Mouse (Mus musculus): Measurements from ENCODE around the gene Itgb7. TPM values are rescaled to one million over a fixed set of nuclear protein-coding genes. Genes with fewer than 3 reads are reported as not detected.

The Itgb7 gene
- total and polyA plus RNA-seq, 2 experiments from 2014 or later: 0.23 to 0.79 TPM

DNA sequence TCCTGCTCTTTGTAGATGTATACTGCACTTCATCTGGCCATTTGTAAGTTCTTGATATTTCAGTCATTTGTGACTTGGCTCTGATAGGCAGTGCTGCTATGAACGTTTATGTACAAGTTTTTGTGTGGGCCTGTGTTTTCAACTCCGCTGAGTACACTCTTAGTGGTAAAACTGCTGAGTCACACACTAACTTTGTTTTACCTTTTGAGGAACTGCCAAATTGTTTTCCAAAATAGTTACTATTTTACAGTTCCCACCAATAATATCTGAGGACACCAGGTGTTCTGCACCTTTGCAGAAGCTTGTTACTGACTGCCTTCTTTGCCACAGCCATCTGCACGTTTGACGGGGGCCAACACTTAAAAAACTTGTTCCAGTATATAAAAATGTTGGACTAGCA, 37.3 kb downstream of the Itgb7 start:
- no peak for ATAC-seq (ENCODE audit: insufficient read depth, low read depth)

GRCm38 (mm10) chr15:102193652-102194051, 38.1 kb downstream of the Itgb7 start:
- H3K4me2 ChIP-seq (ENCODE audit: low read depth, low read length): no peak overlapping the region
- DNase-seq (ENCODE audit: low spot score): no peak
- TF ChIP-seq EP300 (IDR thresholded peaks at IDR 0.05; ENCODE audit: low read depth) (no peak), CTCF (IDR thresholded peaks at IDR 0.05; ENCODE audit: low read depth) (no peak)
- no peaks in the 10 kb centered on the region for H3K4me1 ChIP-seq (ENCODE audit: control insufficient read depth, insufficient read depth)
- H3K4me3 ChIP-seq (ENCODE audit: low read depth, low read length): no peak overlapping the region
- no peak overlapping the region for H3K9ac ChIP-seq (replicated peaks; ENCODE audit: low read depth, low read length)
- 76% methylated on average over 4 of the region's 4 CpGs for WGBS
- ATAC-seq (ENCODE audit: insufficient read depth, low read depth): no peak
- no peaks in the 10 kb centered on the region for H3K9me3 ChIP-seq (replicated peaks; ENCODE audit: control insufficient read depth, low read length)
- H3K27ac ChIP-seq (ENCODE audit: low read depth): no peak overlapping the region
- no peaks in the 10 kb centered on the region for H3K27me3 ChIP-seq (ENCODE audit: control insufficient read depth, insufficient read depth, low read length)
- no peaks in the 10 kb centered on the region for H3K36me3 ChIP-seq (replicated peaks; ENCODE audit: control insufficient read depth, insufficient read depth, low read length)

More for the DNA sequence above, 37.3 kb downstream of the Itgb7 start:
- DNase-seq (ENCODE audit: low spot score): no peak
- Histone ChIP-seq H3K27me3 (ENCODE audit: control insufficient read depth, insufficient read depth, low read length) (no peaks in the 10 kb centered on the region), H3K9me3 (replicated peaks; ENCODE audit: control insufficient read depth, low read length) (no peaks in the 10 kb centered on the region), H3K4me2 (ENCODE audit: low read depth, low read length) (no peak overlapping the region), H3K4me3 (ENCODE audit: low read depth, low read length) (no peak overlapping the region), H3K9ac (replicated peaks; ENCODE audit: low read depth, low read length) (no peak overlapping the region), H3K27ac (ENCODE audit: low read depth) (no peak overlapping the region), H3K4me1 (ENCODE audit: control insufficient read depth, insufficient read depth) (no peaks in the 10 kb centered on the region), H3K36me3 (replicated peaks; ENCODE audit: control insufficient read depth, insufficient read depth, low read length) (no peaks in the 10 kb centered on the region)
- TF ChIP-seq EP300 (IDR thresholded peaks at IDR 0.05; ENCODE audit: low read depth) (no peak), CTCF (IDR thresholded peaks at IDR 0.05; ENCODE audit: low read depth) (no peak)
- WGBS: 78% methylated on average over 4 of the region's 4 CpGs

- H3K36me3 ChIP-seq (replicated peaks; ENCODE audit: control insufficient read depth, insufficient read depth, low read length): no peaks in the 10 kb centered on the region
- no peaks in the 10 kb centered on the region for H3K9me3 ChIP-seq (replicated peaks; ENCODE audit: control insufficient read depth, low read length)
- H3K4me3 ChIP-seq (ENCODE audit: low read depth, low read length): no peak overlapping the region
- no peaks in the 10 kb centered on the region for H3K27me3 ChIP-seq (ENCODE audit: control insufficient read depth, insufficient read depth, low read length)
- H3K4me1 ChIP-seq (ENCODE audit: control insufficient read depth, insufficient read depth): no peaks in the 10 kb centered on the region
- H3K27ac ChIP-seq (ENCODE audit: low read depth): no peak overlapping the region
- no peak overlapping the region for H3K4me2 ChIP-seq (ENCODE audit: low read depth, low read length)
- no peak overlapping the region for H3K9ac ChIP-seq (replicated peaks; ENCODE audit: low read depth, low read length)
- no peak for TF ChIP-seq CTCF (IDR thresholded peaks at IDR 0.05; ENCODE audit: low read depth)
- no peak for TF ChIP-seq EP300 (IDR thresholded peaks at IDR 0.05; ENCODE audit: low read depth)
- DNase-seq (ENCODE audit: low spot score) (no peak), ATAC-seq (ENCODE audit: insufficient read depth, low read depth) (no peak)
- WGBS: 51% methylated on average over 5 of the region's 5 CpGs
These were observed 38.8 kb downstream of the Itgb7 start for GRCm38 (mm10) chr15:102192820-102193386.

- TF ChIP-seq EP300 (IDR thresholded peaks at IDR 0.05; ENCODE audit: low read depth): no peak
- TF ChIP-seq CTCF (IDR thresholded peaks at IDR 0.05; ENCODE audit: low read depth): no peak
- no peak overlapping the region for H3K4me2 ChIP-seq (ENCODE audit: low read depth, low read length)
- H3K9me3 ChIP-seq (replicated peaks; ENCODE audit: control insufficient read depth, low read length): no peaks in the 10 kb centered on the region
- no peak overlapping the region for H3K9ac ChIP-seq (replicated peaks; ENCODE audit: low read depth, low read length)
- no peaks in the 10 kb centered on the region for H3K36me3 ChIP-seq (replicated peaks; ENCODE audit: control insufficient read depth, insufficient read depth, low read length)
- no peak overlapping the region for H3K4me3 ChIP-seq (ENCODE audit: low read depth, low read length)
- ATAC-seq (ENCODE audit: insufficient read depth, low read depth) (no peak), DNase-seq (ENCODE audit: low spot score) (no peak)
- 59% methylated on average over 7 of the region's 7 CpGs for WGBS
- H3K4me1 ChIP-seq (ENCODE audit: control insufficient read depth, insufficient read depth): no peaks in the 10 kb centered on the region
- H3K27me3 ChIP-seq (ENCODE audit: control insufficient read depth, insufficient read depth, low read length): no peaks in the 10 kb centered on the region
- H3K27ac ChIP-seq (ENCODE audit: low read depth): no peak overlapping the region
These were observed 39.4 kb downstream of the Itgb7 start for GRCm38 (mm10) chr15:102192271-102192812.

DNA sequence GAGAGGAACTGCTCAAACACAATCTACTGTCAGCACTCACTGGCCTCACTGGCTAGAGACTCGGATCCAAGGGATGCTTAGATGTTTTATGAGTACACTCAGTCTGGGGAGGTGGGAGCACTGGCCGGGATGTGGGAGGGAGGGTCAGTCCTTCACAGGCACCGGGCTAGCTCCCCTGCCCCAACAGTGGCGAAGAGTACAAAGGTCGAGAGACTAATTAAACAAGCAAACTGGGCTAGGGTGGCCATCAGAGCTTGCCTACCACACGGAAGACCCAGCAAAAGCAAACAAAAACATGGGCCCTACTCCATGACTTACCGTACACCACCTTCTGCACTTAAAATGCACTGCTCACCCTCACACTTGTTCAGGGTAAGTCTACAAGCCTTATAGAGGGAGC, 40.0 kb downstream of the Itgb7 start:
- no peaks in the 10 kb centered on the region for H3K4me1 ChIP-seq (ENCODE audit: control insufficient read depth, insufficient read depth)
- no peak overlapping the region for H3K4me2 ChIP-seq (ENCODE audit: low read depth, low read length)
- H3K9ac ChIP-seq (replicated peaks; ENCODE audit: low read depth, low read length): no peak overlapping the region
- no peaks in the 10 kb centered on the region for H3K27me3 ChIP-seq (ENCODE audit: control insufficient read depth, insufficient read depth, low read length)
- peaks cover 3% of the 10 kb centered on the region; the same call in 1 of the 2 replicates for H3K36me3 ChIP-seq (replicated peaks; ENCODE audit: control insufficient read depth, insufficient read depth, low read length)
- no peak overlapping the region for H3K4me3 ChIP-seq (ENCODE audit: low read depth, low read length)
- ATAC-seq (ENCODE audit: insufficient read depth, low read depth): no peak
- no peak for DNase-seq (ENCODE audit: low spot score)
- no peak overlapping the region for H3K27ac ChIP-seq (ENCODE audit: low read depth)
- no peak for TF ChIP-seq EP300 (IDR thresholded peaks at IDR 0.05; ENCODE audit: low read depth)
- TF ChIP-seq CTCF (IDR thresholded peaks at IDR 0.05; ENCODE audit: low read depth): no peak
- WGBS: 71% methylated on average over 7 of the region's 7 CpGs
- H3K9me3 ChIP-seq (replicated peaks; ENCODE audit: control insufficient read depth, low read length): no peaks in the 10 kb centered on the region

DNA sequence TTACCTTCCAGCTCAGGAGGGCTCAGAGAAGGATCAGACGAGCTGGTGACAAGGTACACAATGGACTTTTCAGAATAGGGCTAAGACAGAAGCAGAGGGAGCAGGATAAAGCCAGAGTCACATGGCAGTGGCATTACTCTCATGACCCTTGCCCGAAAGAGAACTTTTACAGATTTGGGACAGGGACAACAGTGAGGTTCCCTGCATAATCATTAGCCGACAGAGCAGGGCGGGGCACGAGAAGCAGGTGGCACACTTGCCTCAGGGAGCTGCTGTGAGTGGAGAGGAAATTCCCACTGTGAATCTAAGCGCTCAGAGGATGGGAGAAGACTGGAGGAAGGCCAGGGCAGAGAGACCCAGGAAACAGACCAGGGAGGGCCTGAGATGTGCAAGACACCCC, 42.9 kb downstream of the Itgb7 start:
- Histone ChIP-seq H3K27me3 (ENCODE audit: control insufficient read depth, insufficient read depth, low read length) (no peaks in the 10 kb centered on the region), H3K36me3 (replicated peaks; ENCODE audit: control insufficient read depth, insufficient read depth, low read length) (peaks cover 11% of the 10 kb centered on the region; the same call in 1 of the 2 replicates), H3K27ac (ENCODE audit: low read depth) (no peak overlapping the region), H3K4me3 (ENCODE audit: low read depth, low read length) (no peak overlapping the region), H3K4me2 (ENCODE audit: low read depth, low read length) (no peak overlapping the region), H3K9ac (replicated peaks; ENCODE audit: low read depth, low read length) (no peak overlapping the region), H3K9me3 (replicated peaks; ENCODE audit: control insufficient read depth, low read length) (no peaks in the 10 kb centered on the region), H3K4me1 (ENCODE audit: control insufficient read depth, insufficient read depth) (no peaks in the 10 kb centered on the region)
- TF ChIP-seq CTCF (IDR thresholded peaks at IDR 0.05; ENCODE audit: low read depth) (no peak), EP300 (IDR thresholded peaks at IDR 0.05; ENCODE audit: low read depth) (no peak)
- no peak for ATAC-seq (ENCODE audit: insufficient read depth, low read depth)
- WGBS: 61% methylated on average over 6 of the region's 6 CpGs
- no peak for DNase-seq (ENCODE audit: low spot score)
